Mouse (Mus musculus): Measurements from ENCODE around the gene Mgat3.

Mgat3 gene

DNA sequence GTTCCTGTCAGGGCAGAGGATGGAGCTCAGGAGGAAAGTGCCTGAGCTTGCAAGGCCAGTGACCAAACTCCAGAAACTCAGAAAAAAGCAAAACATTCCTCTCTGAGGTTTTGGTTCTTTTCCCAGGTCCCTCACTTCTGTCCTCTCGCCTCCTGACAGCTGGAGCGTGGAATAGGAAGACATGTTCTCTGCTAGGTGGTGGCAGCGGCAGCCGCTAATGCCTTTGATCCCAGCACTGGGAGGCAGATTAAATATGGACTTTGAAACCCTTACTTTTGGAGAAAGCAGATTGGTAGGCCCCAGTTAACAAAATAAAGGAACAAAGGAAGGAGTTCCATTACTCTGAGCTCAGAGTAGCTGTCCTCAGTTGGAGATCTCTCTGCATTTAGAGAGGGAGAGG, 34.9 kb downstream of the Mgat3 start:
- in situ Hi-C loops (cut with MboI; ENCODE audit: low pct_unique_long_range_greater_than_20kb in 1 of 2, low sequenced_read_pairs in 2 of 2, unreplicated experiment in 1 of 2) = no loop called here

DNA sequence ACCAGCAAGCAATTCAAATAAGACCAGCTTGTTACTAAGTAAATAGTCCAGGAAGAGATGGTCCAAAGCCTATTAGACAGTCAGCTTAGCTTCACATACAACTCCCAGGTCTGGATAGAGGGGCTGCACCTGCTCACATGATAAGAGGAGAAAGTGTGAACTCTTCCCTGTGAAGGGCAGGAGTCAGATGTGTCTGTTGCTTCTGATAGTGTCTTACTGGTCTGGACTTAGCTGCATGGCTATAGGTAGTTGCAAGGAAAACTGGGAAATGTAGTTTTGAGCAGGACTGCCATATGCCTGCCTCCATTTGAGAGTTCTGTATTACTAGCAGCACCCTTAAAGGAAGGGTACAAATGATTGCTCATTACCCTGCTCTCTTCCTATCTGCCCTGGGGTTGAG, 40.2 kb downstream of the Mgat3 start:
- in situ Hi-C loops (cut with MboI; ENCODE audit: low pct_unique_long_range_greater_than_20kb in 1 of 2, low sequenced_read_pairs in 2 of 2, unreplicated experiment in 1 of 2) = no loop called here

DNA sequence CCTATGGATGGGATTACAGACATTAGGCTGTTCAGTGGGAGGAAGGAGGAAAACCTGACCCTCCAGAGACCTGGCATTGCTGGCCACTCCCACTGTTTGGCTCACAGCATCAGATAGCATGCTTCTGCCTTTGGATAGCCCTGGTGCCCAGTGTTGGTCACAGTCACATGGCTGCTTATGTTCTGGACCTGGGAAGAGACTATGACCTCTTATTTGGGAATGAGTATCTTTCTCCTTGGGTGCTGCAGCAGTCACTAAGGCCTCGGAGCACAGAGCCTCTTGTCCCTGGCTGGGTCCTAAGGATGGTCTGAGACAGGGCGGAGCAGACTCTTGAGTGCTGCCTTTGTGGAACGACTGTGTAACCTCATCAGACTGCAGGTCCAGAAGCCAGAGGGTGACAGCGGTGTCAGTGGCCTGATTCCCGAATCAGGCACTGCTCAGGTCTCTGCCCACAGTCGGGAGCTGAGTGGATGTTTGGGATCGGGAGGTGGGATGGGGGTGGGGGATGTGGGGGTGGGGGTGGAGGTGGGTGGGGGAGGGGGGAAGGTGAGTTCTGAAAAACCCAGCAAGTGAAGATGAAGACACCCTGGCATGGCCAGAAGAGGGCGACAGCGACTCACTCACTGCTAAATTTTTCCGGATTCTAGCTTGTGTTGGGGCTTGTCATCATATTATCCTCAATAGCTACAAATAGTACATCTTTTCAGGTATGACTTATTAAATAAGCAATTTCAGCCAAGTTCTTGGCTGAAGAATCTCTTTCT, 42.4 kb downstream of the Mgat3 start:
- in situ Hi-C loops (cut with MboI; ENCODE audit: low pct_unique_long_range_greater_than_20kb in 1 of 2, low sequenced_read_pairs in 2 of 2, unreplicated experiment in 1 of 2) = no loop called here

DNA sequence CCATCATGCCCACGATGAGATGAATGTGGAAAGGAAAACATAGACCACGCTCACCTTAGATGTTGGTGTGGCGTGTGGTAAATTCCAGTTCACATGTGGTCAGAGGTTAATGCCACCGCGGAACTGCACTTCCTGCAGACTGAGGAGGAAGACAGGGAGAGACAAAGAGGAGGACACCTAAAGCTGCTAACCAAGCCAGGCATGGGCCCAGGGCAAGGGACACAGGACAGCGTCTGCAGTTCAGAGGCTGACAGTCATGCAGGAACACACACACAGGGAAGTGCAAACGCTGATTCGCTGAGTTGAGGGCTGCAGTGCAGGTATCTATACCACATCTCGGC, 42.9 kb downstream of the Mgat3 start:
- in situ Hi-C loops (cut with MboI; ENCODE audit: low pct_unique_long_range_greater_than_20kb in 1 of 2, low sequenced_read_pairs in 2 of 2, unreplicated experiment in 1 of 2) = no loop called here

DNA sequence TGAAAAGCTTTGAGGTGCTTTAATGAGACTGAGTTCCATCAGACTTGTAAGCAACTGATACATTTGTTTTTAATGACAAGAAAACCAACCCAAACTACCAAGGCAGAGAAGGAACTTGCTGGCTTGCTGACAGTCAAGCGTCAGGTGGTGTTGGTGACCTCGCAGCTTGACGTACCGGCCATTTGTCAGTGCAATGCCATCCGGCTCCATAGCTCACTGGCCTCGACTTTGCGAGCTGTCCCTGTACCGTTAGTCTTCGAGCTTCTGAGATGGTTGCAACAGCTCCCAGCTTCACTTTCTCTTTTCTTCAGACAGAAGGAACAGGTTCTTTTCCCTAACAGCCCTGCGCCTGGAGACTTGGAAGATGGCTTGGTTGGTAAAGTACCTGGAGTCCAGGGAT, 44.0 kb downstream of the Mgat3 start:
- in situ Hi-C loops (cut with MboI; ENCODE audit: low pct_unique_long_range_greater_than_20kb in 1 of 2, low sequenced_read_pairs in 2 of 2, unreplicated experiment in 1 of 2) = no loop called here

DNA sequence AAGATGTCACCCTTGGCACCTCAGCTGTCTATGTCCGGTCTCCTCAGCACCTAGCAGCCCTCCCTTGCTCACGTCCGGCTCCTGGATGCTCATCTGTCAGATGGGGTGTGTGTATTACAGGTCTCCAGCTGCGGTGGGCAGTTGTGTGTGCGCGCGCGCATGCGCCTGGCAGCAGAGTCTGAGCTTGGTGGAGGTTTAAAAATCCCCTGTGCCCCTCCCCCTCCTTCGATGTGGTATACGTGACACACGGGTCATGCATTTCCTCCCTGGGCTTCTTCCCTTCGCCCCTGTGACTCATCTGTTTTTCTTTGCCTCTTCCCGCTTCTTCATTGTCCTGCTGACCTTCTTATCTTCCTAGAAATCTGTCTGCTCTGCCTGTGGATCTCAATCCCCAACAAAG, 45.7 kb downstream of the Mgat3 start:
- in situ Hi-C loops (cut with MboI; ENCODE audit: low pct_unique_long_range_greater_than_20kb in 1 of 2, low sequenced_read_pairs in 2 of 2, unreplicated experiment in 1 of 2) = no loop called here

DNA sequence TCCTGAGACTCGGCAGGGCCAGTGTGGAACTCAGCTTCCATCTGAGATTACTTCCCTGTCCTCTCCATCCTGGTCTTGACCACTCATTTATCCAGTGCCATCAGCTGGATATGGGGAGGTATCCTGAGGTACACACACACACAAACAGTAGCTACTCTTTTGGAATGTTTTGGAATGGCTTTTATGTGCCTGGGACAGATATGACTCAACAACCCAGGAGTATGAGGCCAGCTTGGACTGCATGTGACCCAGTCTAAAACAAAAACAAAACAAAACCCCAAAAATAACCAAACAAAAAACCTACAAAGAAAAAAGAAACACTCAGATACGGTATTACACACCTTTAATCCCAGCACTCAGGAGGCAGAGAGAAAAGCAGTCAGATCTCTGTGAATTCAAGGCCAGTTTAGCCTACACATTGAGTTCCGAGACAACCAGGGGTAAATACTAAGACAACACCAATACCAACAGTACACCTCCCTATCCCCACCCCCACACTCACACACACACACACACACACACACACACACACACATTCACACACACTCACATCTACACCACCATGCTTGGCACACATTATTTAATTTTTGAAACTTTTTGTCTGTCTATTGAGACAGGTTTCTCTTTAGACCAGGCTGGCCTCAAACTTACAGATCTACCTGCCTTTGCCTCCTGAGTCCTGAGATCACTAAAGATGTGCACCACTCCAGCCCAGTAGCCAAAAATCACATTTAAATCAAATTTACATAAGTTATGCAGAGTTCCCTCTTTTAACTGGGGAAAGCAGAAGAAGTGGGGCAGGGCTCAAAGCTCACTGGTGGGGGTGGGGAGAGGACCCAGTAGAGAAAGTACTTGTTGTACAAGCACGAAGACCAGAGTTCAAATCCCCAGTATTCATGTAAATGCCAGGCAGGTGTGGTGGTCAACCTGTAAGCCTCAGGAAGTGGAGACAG, 46.5 kb downstream of the Mgat3 start:
- in situ Hi-C loops (cut with MboI; ENCODE audit: low pct_unique_long_range_greater_than_20kb in 1 of 2, low sequenced_read_pairs in 2 of 2, unreplicated experiment in 1 of 2) = loop anchor here in 1 of 2 experiments (5.0 kb wide), 1 partner anchor 108 kb away; no protein-coding TSS in a partner anchor

DNA sequence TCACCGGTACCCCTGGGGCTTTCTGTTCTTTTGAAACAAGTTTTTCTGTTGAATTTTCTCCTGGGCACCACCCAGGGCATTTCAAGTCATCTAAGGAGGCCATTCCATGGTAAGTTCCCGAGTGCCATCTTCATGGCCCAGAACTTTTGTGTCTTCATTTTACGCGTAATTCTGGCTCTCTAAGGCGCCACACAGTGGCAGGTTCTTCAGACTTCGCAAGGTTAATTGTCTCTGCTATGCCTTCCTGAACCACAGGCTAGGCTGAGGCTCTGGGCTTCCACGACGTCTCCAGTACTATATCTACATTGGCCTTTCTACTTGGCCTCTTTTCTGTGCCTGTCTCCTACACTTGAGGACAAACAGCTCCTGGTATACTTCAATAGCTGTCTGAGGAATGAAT, 47.5 kb downstream of the Mgat3 start:
- in situ Hi-C loops (cut with MboI; ENCODE audit: low pct_unique_long_range_greater_than_20kb in 1 of 2, low sequenced_read_pairs in 2 of 2, unreplicated experiment in 1 of 2) = loop anchor here in 1 of 2 experiments (5.0 kb wide), 1 partner anchor 109 kb away; no protein-coding TSS in a partner anchor

DNA sequence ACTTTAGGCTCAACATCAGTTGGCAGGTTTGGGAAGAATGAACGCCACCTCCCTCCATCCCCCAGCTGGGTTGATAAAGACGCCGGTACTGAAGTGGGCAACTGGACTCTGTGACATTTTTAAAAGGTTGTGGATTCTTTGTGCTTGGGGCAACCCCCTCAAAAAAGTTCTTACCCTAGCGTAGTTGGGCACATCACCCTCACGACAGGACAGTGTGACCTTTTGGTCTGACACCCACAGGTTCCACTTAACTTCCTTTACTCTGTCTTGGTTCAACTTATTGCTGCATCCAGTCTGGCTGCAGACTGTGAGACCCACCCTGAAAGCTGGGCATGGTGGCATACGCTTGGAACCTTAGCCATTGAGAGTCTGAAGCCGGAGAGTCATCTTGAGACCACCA, 50.2 kb downstream of the Mgat3 start:
- in situ Hi-C loops (cut with MboI; ENCODE audit: low pct_unique_long_range_greater_than_20kb in 1 of 2, low sequenced_read_pairs in 2 of 2, unreplicated experiment in 1 of 2) = loop anchor here in 1 of 2 experiments (5.0 kb wide), 1 partner anchor 111 kb away; no protein-coding TSS in a partner anchor

DNA sequence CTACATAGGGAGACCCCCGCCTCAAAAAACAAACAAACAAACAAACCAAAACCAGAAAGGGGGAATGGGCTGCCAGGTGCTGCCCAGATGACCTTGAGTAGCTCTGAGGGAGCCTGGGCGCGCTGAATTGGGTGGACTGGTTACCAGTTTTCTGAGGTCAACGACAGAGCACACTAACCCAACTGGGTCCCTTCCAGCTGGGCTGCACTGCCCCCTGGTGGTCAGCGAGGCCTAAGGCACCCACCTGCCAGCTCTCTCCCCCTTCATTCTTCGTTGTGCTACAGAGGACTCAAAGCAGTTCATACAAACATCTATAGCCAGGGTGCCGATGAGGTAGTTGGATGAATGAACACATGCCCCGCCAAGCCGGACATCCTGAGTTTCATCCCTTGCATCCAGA, 51.7 kb downstream of the Mgat3 start:
- in situ Hi-C loops (cut with MboI; ENCODE audit: low pct_unique_long_range_greater_than_20kb in 1 of 2, low sequenced_read_pairs in 2 of 2, unreplicated experiment in 1 of 2) = no loop called here

DNA sequence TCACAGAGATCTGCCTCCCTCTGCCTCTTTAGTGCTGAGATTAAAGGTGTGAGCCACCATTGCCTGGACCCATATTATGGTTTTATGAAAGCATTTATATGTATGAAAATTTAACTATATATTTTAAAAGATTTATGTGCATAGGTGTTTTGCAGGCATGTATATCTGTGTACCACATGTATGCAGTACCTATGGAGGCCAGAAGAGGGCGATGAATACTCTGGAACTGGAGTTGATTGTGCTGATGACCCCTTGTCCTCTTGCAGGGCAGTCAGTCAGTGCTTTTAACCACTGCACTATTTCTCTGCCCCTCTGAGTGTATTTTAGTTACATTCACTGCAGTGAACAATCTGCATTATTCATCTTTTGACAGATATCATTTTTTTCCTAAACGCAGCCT, 52.3 kb downstream of the Mgat3 start:
- in situ Hi-C loops (cut with MboI; ENCODE audit: low pct_unique_long_range_greater_than_20kb in 1 of 2, low sequenced_read_pairs in 2 of 2, unreplicated experiment in 1 of 2) = no loop called here

DNA sequence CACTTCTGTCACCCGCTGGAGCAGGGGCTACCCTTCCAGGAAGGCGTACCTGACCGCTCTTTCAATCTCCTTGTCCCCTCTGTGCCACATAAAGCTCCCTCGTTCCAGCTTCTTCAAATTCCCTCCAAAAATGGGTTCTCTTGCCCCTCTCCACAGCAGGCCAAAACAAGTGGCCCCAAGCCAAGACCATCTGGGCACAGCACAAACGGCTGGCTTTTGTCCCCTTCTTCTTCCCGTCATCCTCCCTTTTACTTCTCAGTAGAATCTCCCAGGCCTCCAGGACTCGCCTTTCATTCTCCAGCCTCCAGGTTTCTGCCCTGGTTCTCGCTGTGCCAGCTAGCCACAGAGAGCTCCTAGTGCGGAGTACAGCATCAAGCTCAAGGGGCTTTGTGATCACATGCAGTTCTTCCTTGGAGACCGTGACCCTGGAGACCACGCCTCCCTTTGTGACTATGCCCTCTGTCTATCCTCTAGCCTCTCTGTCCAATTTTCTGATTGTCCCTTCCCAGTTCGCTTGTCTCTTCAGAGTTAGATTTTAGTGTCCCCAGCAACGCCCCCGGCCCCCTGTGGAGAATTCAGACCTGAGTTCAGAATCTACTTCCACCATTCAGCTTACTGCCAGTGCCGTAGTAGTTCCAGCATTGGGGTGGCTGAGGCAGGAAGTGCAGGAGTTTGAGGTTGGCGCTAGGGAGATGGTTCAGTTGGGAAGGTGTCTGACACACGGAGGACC, 54.7 kb downstream of the Mgat3 start:
- in situ Hi-C loops (cut with MboI; ENCODE audit: low pct_unique_long_range_greater_than_20kb in 1 of 2, low sequenced_read_pairs in 2 of 2, unreplicated experiment in 1 of 2) = no loop called here

DNA sequence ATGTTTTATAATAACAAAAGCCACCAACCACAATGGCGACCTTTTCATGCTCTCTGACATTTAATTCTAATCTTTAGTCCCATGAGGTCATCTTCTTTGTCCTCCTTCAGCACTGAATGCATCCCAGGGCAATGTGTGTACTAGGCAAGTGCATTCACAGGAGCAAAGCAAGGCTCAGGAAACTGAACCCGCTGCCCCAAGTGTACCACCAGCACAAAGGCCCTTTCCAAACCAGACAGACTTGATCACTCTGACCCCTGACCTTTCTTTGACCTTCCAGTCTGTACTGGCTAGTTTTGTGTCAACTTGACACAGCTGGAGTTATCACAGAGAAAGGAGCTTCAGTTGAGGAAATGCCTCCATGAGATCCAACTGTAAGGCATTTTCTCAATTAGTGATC, 58.8 kb downstream of the Mgat3 start:
- in situ Hi-C loops (cut with MboI; ENCODE audit: low pct_unique_long_range_greater_than_20kb in 1 of 2, low sequenced_read_pairs in 2 of 2, unreplicated experiment in 1 of 2) = no loop called here

DNA sequence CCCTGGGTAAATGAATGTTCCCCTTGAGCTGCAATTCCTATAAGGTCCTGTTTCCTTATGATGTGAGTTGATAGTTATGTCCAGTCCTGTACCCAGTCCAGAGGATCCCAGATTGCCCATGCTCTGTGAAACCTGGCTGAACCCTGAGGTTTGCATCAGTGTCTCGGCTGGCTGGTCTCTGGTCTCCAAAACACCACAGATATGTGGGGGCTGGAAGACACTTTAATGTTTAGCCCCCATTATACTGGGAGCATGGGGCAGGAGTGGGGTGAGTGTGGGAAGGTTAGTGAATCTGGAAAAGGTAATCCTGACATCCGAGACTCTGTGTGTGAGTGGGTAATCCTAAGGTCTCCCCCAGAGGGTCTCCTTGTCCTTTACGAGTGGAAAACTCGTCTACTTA, 59.5 kb downstream of the Mgat3 start:
- in situ Hi-C loops (cut with MboI; ENCODE audit: low pct_unique_long_range_greater_than_20kb in 1 of 2, low sequenced_read_pairs in 2 of 2, unreplicated experiment in 1 of 2) = no loop called here

DNA sequence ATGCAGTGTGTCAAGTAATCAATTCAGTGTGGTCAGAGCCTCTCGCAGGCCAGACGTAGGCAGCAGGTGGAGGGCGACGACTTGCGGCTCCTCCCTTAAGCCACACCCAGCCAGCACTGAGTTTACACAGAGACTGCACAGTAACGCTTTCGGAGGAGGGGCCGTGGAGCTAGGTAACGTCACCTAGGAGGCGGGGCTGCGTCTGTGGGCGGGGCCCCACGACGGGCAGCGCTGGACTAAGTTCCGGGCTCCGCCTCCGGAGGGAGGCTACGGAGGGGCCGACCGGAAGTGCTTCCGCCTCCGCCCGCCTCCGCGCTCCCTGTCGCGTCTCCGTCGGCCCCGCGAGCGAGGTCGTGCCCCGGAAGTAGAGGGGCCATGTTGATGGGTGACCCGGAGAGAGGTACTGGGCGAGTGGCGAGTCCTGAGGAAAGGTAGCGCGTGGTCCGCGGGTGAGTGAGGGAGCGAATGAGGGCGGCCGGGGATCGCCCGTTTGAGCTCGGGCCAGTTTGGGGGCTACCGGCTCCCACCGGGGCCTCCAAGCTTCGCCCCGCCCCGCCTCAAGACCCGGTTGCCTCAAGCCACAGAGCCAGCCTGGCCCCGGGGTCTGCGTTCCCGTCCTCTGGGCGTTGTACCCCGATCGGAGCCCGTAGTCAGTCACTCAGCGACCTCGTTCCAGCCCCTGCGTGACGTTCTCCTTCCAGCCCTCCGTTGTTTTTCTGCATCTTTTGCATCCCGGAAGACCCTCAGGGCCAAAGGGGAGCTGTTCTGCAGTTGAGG, 60.4 kb downstream of the Mgat3 start, which contains the start of gene Mief1:
Gene Mief1, plus strand, starts transcription at position 286 of the 777 bp plus-strand sequence.
- in situ Hi-C loops (cut with MboI; ENCODE audit: low pct_unique_long_range_greater_than_20kb in 1 of 2, low sequenced_read_pairs in 2 of 2, unreplicated experiment in 1 of 2) = no loop called here

DNA sequence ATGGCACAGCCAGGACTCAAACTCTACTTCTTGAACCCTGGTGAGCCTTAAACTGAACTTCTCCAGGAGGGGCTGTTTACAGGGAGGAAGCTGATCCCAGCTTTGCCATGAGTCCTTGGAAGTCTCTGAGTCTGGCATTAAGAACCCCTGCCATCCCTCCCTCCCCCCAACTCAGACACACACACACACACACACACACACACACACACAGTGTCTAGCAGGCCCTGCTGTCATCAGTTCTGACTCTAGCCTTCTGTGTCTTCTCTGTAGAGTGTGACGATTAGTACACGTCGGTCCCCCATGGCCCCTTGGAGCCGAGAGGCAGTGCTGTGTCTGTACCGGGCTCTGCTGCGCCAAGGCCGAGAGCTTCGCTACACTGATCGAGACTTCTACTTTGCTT, 62.0 kb downstream of the Mgat3 start, which contains the start of gene AC140267.1:
Gene AC140267.1, plus strand, starts transcription at position 301 of the 400 bp plus-strand sequence.
- in situ Hi-C loops (cut with MboI; ENCODE audit: low pct_unique_long_range_greater_than_20kb in 1 of 2, low sequenced_read_pairs in 2 of 2, unreplicated experiment in 1 of 2) = no loop called here

DNA sequence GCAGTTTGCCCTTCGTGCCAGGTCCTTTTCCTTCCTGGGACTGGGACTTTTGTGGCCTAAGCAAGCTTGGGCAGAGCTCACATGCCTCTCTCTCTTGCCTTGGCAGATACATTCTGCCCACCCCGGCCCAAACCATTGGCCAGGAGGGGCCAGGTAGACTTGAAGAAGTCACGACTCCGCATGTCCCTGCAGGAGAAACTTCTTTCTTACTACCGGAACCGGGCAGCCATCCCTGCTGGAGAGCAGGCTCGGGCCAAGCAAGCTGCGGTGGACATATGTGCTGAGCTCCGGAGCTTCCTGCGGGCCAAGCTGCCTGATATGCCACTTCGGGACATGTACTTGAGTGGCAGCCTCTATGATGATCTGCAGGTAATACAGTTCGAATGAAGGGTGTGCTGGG, 74.6 kb downstream of the Mgat3 start:
- in situ Hi-C loops (cut with MboI; ENCODE audit: low pct_unique_long_range_greater_than_20kb in 1 of 2, low sequenced_read_pairs in 2 of 2, unreplicated experiment in 1 of 2) = no loop called here

DNA sequence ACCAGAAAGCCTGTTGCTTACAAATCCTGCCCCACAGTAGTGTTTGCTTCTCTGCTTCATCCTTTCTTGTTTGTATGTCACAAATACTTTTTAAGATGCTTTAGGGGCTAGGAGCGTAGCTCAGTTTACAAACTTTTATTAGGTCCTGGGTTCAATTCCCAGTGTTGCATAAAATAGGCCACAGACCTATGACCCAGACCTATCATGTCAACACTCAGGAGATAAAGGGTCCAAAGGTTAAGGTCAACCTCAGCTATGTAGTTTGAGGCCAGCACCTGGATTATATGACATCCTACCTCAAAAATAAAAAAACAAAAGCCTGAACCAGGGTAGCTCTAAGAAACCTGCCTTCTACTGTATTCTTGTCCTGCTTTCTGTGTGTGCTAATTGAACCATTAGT, 75.1 kb downstream of the Mgat3 start:
- in situ Hi-C loops (cut with MboI; ENCODE audit: low pct_unique_long_range_greater_than_20kb in 1 of 2, low sequenced_read_pairs in 2 of 2, unreplicated experiment in 1 of 2) = no loop called here

Measured in mouse embryonic stem cell (cell line).